Mouse (Mus musculus) myocyte (in vitro differentiated cells): ENCODE measurements at regions not wholly inside any gene's neighbourhood (a gene's known extent, or its start where the extent isn't known, plus 50 kb on each side); places are given as distances from the start of the nearest gene placed in this dataset.

Source experiments
- CEBPB ChIP-seq: IDR thresholded peaks from 2 replicates; pipeline ENCODE4 v1.6.1; 2011; ENCODE audit warnings: mild to moderate bottlenecking, moderate library complexity; ENCODE audit not compliant: poor library complexity, insufficient read depth, severe bottlenecking
- E2F4 ChIP-seq: IDR thresholded peaks from one replicate; pipeline ENCODE4 v1.6.1; 2011; ENCODE audit warnings: mild to moderate bottlenecking, control low read depth, moderate library complexity; ENCODE audit not compliant: insufficient read depth
- MYOD1 ChIP-seq, 3 experiments: IDR thresholded peaks; one replicate each; pipeline ENCODE4 v1.6.1; 2011; ENCODE audit warnings: control low read depth in 2 of 3, low read depth in 2 of 3, mild to moderate bottlenecking in 2 of 3, moderate library complexity in 1 of 3; ENCODE audit not compliant: insufficient read length in 2 of 3, control insufficient read depth in 1 of 3
- MYOG ChIP-seq, 3 experiments: IDR thresholded peaks; one replicate each; pipeline ENCODE4 v1.6.1; 2011; ENCODE audit warnings: control low read depth in 2 of 3, low read depth in 2 of 3, mild to moderate bottlenecking in 2 of 3; ENCODE audit not compliant: insufficient read length in 2 of 3, control insufficient read depth in 1 of 3, insufficient read depth in 1 of 3
- POLR2A ChIP-seq: IDR thresholded peaks from one replicate; pipeline ENCODE4 v1.6.1; 2011; ENCODE audit warnings: low read depth, mild to moderate bottlenecking, control low read depth, moderate library complexity; ENCODE audit not compliant: insufficient read length
- POLR2AphosphoS2 ChIP-seq: IDR thresholded peaks from one replicate; pipeline ENCODE4 v1.6.1; 2011; ENCODE audit warnings: low read depth, control low read depth; ENCODE audit not compliant: insufficient read length
- REST ChIP-seq: IDR thresholded peaks from one replicate; pipeline ENCODE4 v1.6.1; 2011; ENCODE audit warnings: mild to moderate bottlenecking, control low read depth, moderate library complexity; ENCODE audit not compliant: insufficient read depth, insufficient read length
- SRF ChIP-seq: IDR thresholded peaks from one replicate; pipeline ENCODE4 v1.6.1; 2011; ENCODE audit warnings: low read depth; ENCODE audit not compliant: control insufficient read depth, insufficient read length

DNA sequence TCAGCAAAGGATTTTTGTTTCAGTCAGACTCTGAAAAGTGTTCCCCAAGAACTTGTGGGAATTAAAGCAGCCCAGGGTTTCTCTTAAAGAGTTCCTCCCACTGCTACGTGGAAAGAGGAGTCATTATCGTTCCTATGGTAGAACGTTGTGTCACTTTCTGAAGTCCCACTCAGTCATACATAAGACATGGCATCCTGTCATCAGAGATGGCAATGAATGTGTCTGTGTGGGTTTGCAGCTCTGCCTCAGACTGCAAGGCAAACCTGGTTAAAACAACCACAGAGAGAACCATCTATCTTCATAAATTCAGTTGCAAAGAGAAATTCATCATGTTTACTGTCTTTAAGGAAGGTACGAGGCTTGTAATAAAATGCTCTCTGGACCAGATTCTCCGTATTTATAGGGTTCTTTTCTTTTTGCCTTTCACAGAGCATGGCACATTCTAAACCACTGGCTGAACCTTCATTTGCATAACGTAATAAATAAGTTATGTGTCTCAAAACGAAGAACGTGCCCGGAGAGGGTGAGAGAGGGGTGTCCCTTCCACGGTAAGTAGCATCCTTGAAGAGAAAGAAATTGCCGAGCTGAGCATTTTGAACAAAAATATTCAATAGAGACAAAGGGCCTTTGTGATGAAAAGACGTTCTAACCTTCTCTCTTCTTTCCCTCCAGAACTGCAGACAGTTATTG lies 194.7 kb upstream of the Gm10306 start:
- TF ChIP-seq E2F4 (no peak), MYOD1 (IDR thresholded peaks at IDR 0.05; ENCODE audit: control insufficient read depth in 1 of 3, insufficient read length in 2 of 3, low read depth in 2 of 3) (no peak), POLR2A (no peak), SRF (no peak), REST (no peak), CEBPB (no peak), POLR2AphosphoS2 (no peak), MYOG (IDR thresholded peaks at IDR 0.05; ENCODE audit: control insufficient read depth in 1 of 3, insufficient read depth in 1 of 3, insufficient read length in 2 of 3, low read depth in 2 of 3) (no peak)
